Mouse (Mus musculus): Measurements from ENCODE around the gene Tnrc6b. TPM values are rescaled to one million over a fixed set of nuclear protein-coding genes. Genes with fewer than 3 reads are reported as not detected.

Gene Tnrc6b
- total and polyA plus RNA-seq, 2 experiments: 7.3 to 18.2 TPM

DNA sequence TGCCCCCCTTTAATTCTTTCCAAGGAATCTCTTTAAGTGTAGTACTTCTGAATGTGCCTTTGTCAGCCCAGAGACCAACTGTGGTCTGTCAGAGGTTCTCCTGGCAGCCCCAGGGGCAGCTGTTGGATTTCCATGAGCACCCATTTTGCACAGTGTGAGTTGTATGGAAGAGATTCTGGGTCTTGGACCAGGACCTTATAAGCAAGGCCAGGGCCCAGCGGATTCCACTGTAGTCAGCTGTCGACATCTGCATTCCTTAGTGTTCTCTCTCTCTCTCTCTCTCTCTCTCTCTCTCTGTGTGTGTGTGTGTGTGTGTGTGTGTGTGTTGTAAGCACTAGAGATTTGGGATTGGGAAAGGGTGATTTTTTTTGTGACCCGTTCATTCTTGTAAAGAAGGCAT lies 225.6 kb downstream of the Tnrc6b start:
- 82% methylated on average over 3 of the region's 3 CpGs for WGBS
- no peak for DNase-seq (ENCODE audit: extremely low read depth, low read depth, low spot score)
- no peaks in the 10 kb centered on the region for H3K4me1 ChIP-seq (ENCODE audit: control insufficient read depth, insufficient read depth, low read length)
- no peak overlapping the region for H3K4me3 ChIP-seq (ENCODE audit: insufficient read depth, low read depth, low read length)
- H3K9ac ChIP-seq (ENCODE audit: low read depth, low read length): no peak overlapping the region
- H3K27ac ChIP-seq (replicated peaks; ENCODE audit: insufficient read depth, low read depth, low read length): no peak overlapping the region
- TF ChIP-seq CTCF (IDR thresholded peaks at IDR 0.05; ENCODE audit: low read depth, low read length): no peak
- TF ChIP-seq POLR2A (IDR thresholded peaks at IDR 0.05; ENCODE audit: extremely low read depth, insufficient read depth, low read length): no peak
- H3K27me3 ChIP-seq (ENCODE audit: control insufficient read depth, insufficient read depth, low read length): no peaks in the 10 kb centered on the region
- H3K79me2 ChIP-seq (ENCODE audit: control insufficient read depth, insufficient read depth, low read length): no peaks in the 10 kb centered on the region
- H3K36me3 ChIP-seq (ENCODE audit: control insufficient read depth, insufficient read depth, low read length): peaks cover 5% of the 10 kb centered on the region; the same call in 1 of the 2 replicates

DNA sequence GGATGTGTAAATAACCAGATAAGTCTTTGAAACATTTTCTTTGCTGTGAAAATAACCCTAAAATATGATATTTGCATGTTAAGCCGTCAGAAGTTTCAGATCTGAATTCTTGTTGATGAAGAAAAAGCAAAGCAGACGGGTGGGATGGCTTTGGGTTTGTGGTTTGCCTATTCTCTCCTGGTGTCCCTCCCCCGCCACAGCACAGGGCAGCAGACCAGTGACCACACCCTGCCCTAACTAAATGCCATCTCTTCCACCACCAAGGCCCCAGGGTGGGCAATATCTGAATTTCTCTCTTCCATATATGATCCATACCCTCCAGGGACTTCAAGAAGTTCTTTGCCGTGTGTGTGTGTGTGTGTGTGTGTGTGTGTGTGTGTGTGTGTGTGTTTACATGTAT lies 227.5 kb downstream of the Tnrc6b start:
- Histone ChIP-seq H3K4me1 (ENCODE audit: control insufficient read depth, insufficient read depth, low read length) (no peaks in the 10 kb centered on the region), H3K27ac (replicated peaks; ENCODE audit: insufficient read depth, low read depth, low read length) (no peak overlapping the region), H3K79me2 (ENCODE audit: control insufficient read depth, insufficient read depth, low read length) (no peaks in the 10 kb centered on the region), H3K9ac (ENCODE audit: low read depth, low read length) (no peak overlapping the region), H3K36me3 (ENCODE audit: control insufficient read depth, insufficient read depth, low read length) (0 out of 2 replicates have a peak, but pooled peaks cover 3% of the 10 kb centered on the region), H3K27me3 (ENCODE audit: control insufficient read depth, insufficient read depth, low read length) (no peaks in the 10 kb centered on the region), H3K4me3 (ENCODE audit: insufficient read depth, low read depth, low read length) (no peak overlapping the region)
- DNase-seq (ENCODE audit: extremely low read depth, low read depth, low spot score): no peak
- WGBS: 87% methylated on average over 4 of the region's 4 CpGs
- TF ChIP-seq CTCF (IDR thresholded peaks at IDR 0.05; ENCODE audit: low read depth, low read length) (no peak), POLR2A (IDR thresholded peaks at IDR 0.05; ENCODE audit: extremely low read depth, insufficient read depth, low read length) (no peak)

DNA sequence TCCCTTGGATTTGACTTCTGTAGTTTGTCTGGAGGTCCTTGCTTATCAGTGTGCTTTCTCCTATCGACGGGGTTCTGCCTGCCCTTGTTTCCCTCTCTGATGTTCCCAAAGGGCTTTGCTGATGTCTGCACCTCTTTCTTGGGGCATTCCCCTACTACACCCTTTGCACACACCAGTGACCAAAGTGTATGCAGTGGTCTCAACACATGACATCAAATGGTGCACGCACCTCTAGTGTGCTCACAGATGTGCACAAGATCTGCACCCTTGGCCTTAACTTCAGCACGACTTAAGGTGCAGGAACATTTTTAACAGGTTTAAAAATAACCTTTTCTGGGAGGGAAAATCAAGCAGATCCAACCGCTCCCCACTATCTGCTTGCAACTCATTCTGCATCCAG lies 228.3 kb downstream of the Tnrc6b start:
- DNase-seq (ENCODE audit: extremely low read depth, low read depth, low spot score): no peak
- no peak overlapping the region for H3K4me3 ChIP-seq (ENCODE audit: insufficient read depth, low read depth, low read length)
- H3K79me2 ChIP-seq (ENCODE audit: control insufficient read depth, insufficient read depth, low read length): no peaks in the 10 kb centered on the region
- TF ChIP-seq POLR2A (IDR thresholded peaks at IDR 0.05; ENCODE audit: extremely low read depth, insufficient read depth, low read length) (no peak), CTCF (IDR thresholded peaks at IDR 0.05; ENCODE audit: low read depth, low read length) (no peak)
- 0 out of 2 replicates have a peak, but pooled peaks cover 3% of the 10 kb centered on the region for H3K36me3 ChIP-seq (ENCODE audit: control insufficient read depth, insufficient read depth, low read length)
- H3K27me3 ChIP-seq (ENCODE audit: control insufficient read depth, insufficient read depth, low read length): no peaks in the 10 kb centered on the region
- no peak overlapping the region for H3K9ac ChIP-seq (ENCODE audit: low read depth, low read length)
- H3K27ac ChIP-seq (replicated peaks; ENCODE audit: insufficient read depth, low read depth, low read length): no peak overlapping the region
- WGBS: 82% methylated on average over 5 of the region's 5 CpGs
- no peaks in the 10 kb centered on the region for H3K4me1 ChIP-seq (ENCODE audit: control insufficient read depth, insufficient read depth, low read length)

DNA sequence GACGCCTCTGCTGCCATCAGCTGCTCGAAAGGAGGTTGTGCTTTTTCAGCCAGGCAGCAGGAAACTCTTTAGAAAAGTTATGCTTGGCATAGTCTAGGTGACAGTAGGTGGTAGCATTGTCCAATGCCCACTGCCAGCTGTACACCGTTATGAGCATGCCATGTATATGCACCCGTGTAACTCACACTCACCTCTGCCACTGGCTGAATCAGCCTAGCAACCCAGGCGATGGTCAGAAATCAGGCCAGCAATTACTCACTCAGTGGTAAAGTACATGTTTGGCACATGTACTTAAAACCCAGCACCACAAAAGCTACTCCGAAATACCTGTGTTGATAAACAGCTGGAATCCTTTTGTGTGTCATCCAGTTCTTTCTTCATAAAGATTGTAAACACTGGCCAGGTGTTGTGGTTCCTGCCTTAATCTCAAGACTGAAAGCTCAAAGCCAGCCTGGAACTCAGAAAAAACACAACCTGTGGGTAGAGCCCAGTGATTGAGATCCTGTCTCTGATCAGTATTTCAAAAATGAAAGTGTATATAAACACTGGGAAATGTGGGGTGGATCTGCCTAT lies 230.4 kb downstream of the Tnrc6b start:
- WGBS: 92% methylated on average over 6 of the region's 6 CpGs
- TF ChIP-seq CTCF (IDR thresholded peaks at IDR 0.05; ENCODE audit: low read depth, low read length) (no peak), POLR2A (IDR thresholded peaks at IDR 0.05; ENCODE audit: extremely low read depth, insufficient read depth, low read length) (no peak)

DNA sequence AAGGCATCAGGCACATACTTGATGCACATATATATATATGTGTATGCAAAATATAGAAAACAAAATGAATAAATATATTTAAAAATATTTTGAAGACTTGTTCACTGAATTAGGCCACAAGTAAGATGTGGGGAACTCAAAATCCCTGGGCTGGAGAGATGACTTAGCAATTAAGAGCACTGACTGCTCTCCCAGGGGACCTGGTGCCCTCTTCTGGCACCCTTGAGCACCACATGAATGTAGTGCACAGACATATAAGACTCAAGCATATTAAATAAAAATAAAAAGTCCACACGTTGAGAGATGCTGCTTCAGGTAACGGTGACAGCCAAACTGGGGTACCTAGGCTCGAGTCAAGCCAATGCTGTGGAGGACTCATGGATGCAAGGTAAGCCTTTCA lies 234.7 kb downstream of the Tnrc6b start:
- Histone ChIP-seq H3K9ac (ENCODE audit: low read depth, low read length) (no peak overlapping the region), H3K27me3 (ENCODE audit: control insufficient read depth, insufficient read depth, low read length) (no peaks in the 10 kb centered on the region), H3K4me1 (ENCODE audit: control insufficient read depth, insufficient read depth, low read length) (peaks cover 2% of the 10 kb centered on the region; the same call in 1 of the 2 replicates), H3K4me3 (ENCODE audit: insufficient read depth, low read depth, low read length) (no peak overlapping the region), H3K27ac (replicated peaks; ENCODE audit: insufficient read depth, low read depth, low read length) (no peak overlapping the region), H3K36me3 (ENCODE audit: control insufficient read depth, insufficient read depth, low read length) (no peaks in the 10 kb centered on the region), H3K79me2 (ENCODE audit: control insufficient read depth, insufficient read depth, low read length) (peaks cover 14% of the 10 kb centered on the region; the same call in 1 of the 2 replicates)
- peak; percentile 9 for DNase-seq (ENCODE audit: extremely low read depth, low read depth, low spot score)
- TF ChIP-seq POLR2A (IDR thresholded peaks at IDR 0.05; ENCODE audit: extremely low read depth, insufficient read depth, low read length) (no peak), CTCF (IDR thresholded peaks at IDR 0.05; ENCODE audit: low read depth, low read length) (peak; percentile 51; the same call in 1 of the 2 replicates)
- 55% methylated on average over 3 of the region's 3 CpGs for WGBS

More for the DNA sequence above, 230.4 kb downstream of the Tnrc6b start:
- Histone ChIP-seq H3K4me1 (ENCODE audit: control insufficient read depth, insufficient read depth, low read length) (no peaks in the 10 kb centered on the region), H3K9ac (ENCODE audit: low read depth, low read length) (no peak overlapping the region), H3K79me2 (ENCODE audit: control insufficient read depth, insufficient read depth, low read length) (no peaks in the 10 kb centered on the region), H3K27ac (replicated peaks; ENCODE audit: insufficient read depth, low read depth, low read length) (no peak overlapping the region), H3K36me3 (ENCODE audit: control insufficient read depth, insufficient read depth, low read length) (no peaks in the 10 kb centered on the region), H3K4me3 (ENCODE audit: insufficient read depth, low read depth, low read length) (no peak overlapping the region), H3K27me3 (ENCODE audit: control insufficient read depth, insufficient read depth, low read length) (no peaks in the 10 kb centered on the region)
- no peak for DNase-seq (ENCODE audit: extremely low read depth, low read depth, low spot score)
